Mouse (Mus musculus) erythroblast, embryonic 14.5 days (primary cell): ENCODE data around the gene Wdr49. TPM values are rescaled to one million over a fixed set of nuclear protein-coding genes. Genes with fewer than 3 reads are reported as not detected.

ENCODE experiments used
- H3K27me3 ChIP-seq: 2 replicates; pipeline ENCODE4 v1.6.1; 2012; ENCODE audit warnings: inconsistent platforms; ENCODE audit not compliant: control insufficient read depth
- H3K36me3 ChIP-seq: 2 replicates; pipeline ENCODE4 v1.6.1; 2012; ENCODE audit warnings: mild to moderate bottlenecking, inconsistent platforms; ENCODE audit not compliant: control insufficient read depth
- H3K4me1 ChIP-seq: 2 replicates; pipeline ENCODE4 v1.6.1; 2012; ENCODE audit warnings: inconsistent platforms; ENCODE audit not compliant: control insufficient read depth
- H3K4me3 ChIP-seq: replicated peaks from 2 replicates; pipeline ENCODE3; 2012; ENCODE audit warnings: moderate library complexity, mild to moderate bottlenecking, inconsistent platforms
- H3K9me3 ChIP-seq: 2 replicates; pipeline ENCODE4 v1.6.1; 2012; ENCODE audit warnings: low read length, inconsistent platforms, mixed read lengths; ENCODE audit not compliant: control insufficient read depth
- GATA1 ChIP-seq: IDR thresholded peaks from 2 replicates; pipeline ENCODE4 v1.6.1; 2012; ENCODE audit warnings: low read length, inconsistent platforms, mixed read lengths
- TAL1 ChIP-seq: IDR thresholded peaks from 3 replicates; pipeline ENCODE4 v1.6.1; 2012; ENCODE audit warnings: low read length, inconsistent platforms, mixed read lengths
- polyA plus RNA-seq: library from polyadenylated mRNA; stranded (reverse); fragments of >175 nt; gene quantifications from 2 replicates; pipeline ENCODE4 v1.2.3, GENCODE M21; 2012

Gene Wdr49
- polyA plus RNA-seq = not detected in 2 replicates

DNA sequence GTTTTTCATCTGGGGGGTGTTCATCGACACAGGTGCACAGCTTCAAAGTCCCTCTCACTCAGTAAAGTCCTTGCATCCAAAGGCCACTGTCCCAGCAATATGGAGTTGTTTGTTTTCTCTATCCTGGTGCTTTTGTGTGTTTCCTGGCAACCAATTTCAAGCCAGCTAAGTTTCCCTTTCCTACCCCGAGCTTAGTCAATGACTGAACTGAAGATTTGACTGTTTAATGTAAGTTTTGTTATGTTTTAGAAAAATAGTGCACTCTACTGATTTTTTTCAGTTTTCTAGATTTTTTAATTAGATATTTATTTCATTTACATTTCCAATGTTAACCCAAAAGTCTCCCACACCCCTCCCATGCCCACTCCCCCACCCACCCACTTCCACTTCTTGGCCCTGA is at the start of gene Wdr49:
TSS of gene Wdr49 (minus strand) at position 101 of the 400 bp plus-strand sequence.
- no peaks in the 10 kb centered on the region for H3K36me3 ChIP-seq
- TF ChIP-seq TAL1 = no peak
- TF ChIP-seq GATA1 = no peak
- no peaks in the 10 kb centered on the region for H3K9me3 ChIP-seq

DNA sequence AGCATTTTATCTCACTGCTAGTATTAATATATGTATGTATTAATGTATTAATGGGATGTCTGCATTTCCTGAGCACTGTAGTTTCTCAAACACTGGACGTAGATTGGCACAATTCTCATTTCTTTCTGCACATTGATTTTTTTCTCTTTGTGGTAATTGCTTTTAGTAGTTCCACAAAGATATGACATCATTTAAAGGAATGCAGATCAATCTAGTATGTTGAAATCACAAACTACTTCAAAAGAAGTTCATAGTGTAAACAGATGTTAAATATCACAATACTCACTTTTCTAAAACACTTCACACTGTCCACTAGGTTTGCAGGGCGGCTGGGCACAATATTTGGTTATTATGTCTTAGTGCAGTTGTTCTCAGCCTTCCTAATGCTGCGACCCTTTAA is 49.1 kb upstream of the Wdr49 start:
- no peak for TF ChIP-seq GATA1
- no peak for TF ChIP-seq TAL1
- no peaks in the 10 kb centered on the region for H3K9me3 ChIP-seq
- no peaks in the 10 kb centered on the region for H3K27me3 ChIP-seq
- H3K36me3 ChIP-seq = peaks cover 56% of the 10 kb centered on the region
- H3K4me1 ChIP-seq = peaks cover 22% of the 10 kb centered on the region
- H3K4me3 ChIP-seq = no peak overlapping the region

More for the DNA sequence above, at the start of gene Wdr49:
- Histone ChIP-seq H3K4me1 (no peaks in the 10 kb centered on the region), H3K27me3 (no peaks in the 10 kb centered on the region), H3K4me3 (no peak within 1 kb of the TSS)

- TF ChIP-seq TAL1 (no peak), GATA1 (no peak)
- Histone ChIP-seq H3K27me3 (no peaks in the 10 kb centered on the region), H3K36me3 (peaks cover 83% of the 10 kb centered on the region), H3K9me3 (no peaks in the 10 kb centered on the region), H3K4me1 (no peaks in the 10 kb centered on the region), H3K4me3 (no peak overlapping the region)
These were observed 40.6 kb upstream of the Wdr49 start for GRCm38 (mm10) chr3:75522527-75522926.

- H3K4me3 ChIP-seq = no peak overlapping the region
- peaks cover 73% of the 10 kb centered on the region for H3K36me3 ChIP-seq
- no peaks in the 10 kb centered on the region for H3K9me3 ChIP-seq
- H3K27me3 ChIP-seq = no peaks in the 10 kb centered on the region
- no peaks in the 10 kb centered on the region for H3K4me1 ChIP-seq
- TF ChIP-seq GATA1 (no peak), TAL1 (no peak)
These were observed 39.4 kb upstream of the Wdr49 start for GRCm38 (mm10) chr3:75521314-75521713.

DNA sequence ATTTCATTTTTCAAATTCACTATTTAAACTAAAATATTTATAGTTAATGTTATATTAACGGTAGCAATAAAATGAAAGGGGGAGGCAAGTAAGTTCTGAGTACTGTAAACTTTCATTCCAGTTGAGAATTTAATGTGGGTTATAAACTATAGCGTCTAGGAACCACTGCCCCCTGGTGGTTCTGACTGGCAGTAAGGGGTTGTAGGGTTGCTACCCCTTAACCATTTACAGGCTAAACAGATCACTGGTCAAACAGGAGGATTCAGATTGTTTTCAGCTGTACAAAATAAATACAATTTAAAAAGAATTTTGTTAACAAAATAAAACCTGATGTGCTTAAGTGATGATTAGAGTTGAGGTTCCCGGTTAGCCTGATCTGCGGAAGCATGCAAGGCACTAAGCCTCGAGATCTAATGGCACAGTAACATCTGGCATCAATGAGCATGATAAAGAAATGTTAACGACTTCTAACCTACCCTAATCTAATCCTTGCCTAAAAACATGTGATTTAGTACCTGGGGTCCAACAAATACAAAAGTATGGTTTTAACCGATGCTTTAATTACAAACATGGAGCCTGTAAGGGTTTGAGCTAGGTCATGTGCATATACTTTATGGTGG is 35.8 kb upstream of the Wdr49 start:
- Histone ChIP-seq H3K4me1 (no peaks in the 10 kb centered on the region), H3K36me3 (peaks cover 51% of the 10 kb centered on the region), H3K9me3 (no peaks in the 10 kb centered on the region), H3K4me3 (no peak overlapping the region), H3K27me3 (no peaks in the 10 kb centered on the region)
- TF ChIP-seq TAL1 (no peak), GATA1 (no peak)

- Histone ChIP-seq H3K4me1 (no peaks in the 10 kb centered on the region), H3K4me3 (no peak overlapping the region), H3K9me3 (no peaks in the 10 kb centered on the region), H3K36me3 (no peaks in the 10 kb centered on the region), H3K27me3 (no peaks in the 10 kb centered on the region)
- TF ChIP-seq TAL1 = no peak
- no peak for TF ChIP-seq GATA1
These were observed 17.3 kb upstream of the Wdr49 start for GRCm38 (mm10) chr3:75498961-75499960.

GRCm38 (mm10) chr3:75492913-75493312 is 11.0 kb upstream of the Wdr49 start:
- Histone ChIP-seq H3K27me3 (no peaks in the 10 kb centered on the region), H3K4me1 (no peaks in the 10 kb centered on the region), H3K36me3 (no peaks in the 10 kb centered on the region), H3K9me3 (no peaks in the 10 kb centered on the region; the same call in 1 of the 2 replicates), H3K4me3 (no peak overlapping the region)
- TF ChIP-seq TAL1 (no peak), GATA1 (no peak)

DNA sequence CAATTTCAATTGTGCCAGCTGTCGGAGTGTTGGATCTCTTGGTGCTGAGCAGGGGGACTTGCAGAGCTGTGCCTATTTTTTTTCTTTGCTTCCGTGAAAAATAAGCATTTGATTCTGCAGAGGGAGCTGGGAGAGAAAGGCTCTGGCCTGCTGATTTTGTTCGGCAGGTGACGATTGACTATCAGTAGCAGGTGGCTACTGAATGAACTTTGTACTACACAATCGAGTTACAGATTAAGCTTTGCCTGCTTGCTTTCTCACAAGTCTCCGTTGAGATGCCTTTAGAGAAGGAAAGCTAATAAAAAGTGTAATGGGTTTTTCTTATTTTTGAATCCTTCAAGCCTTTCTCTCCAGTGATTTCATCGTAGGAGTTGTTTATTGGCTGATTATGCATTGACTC is 6.8 kb downstream of the Wdr49 start:
- Histone ChIP-seq H3K27me3 (no peaks in the 10 kb centered on the region), H3K36me3 (no peaks in the 10 kb centered on the region), H3K9me3 (no peaks in the 10 kb centered on the region), H3K4me1 (no peaks in the 10 kb centered on the region), H3K4me3 (no peak overlapping the region)
- no peak for TF ChIP-seq GATA1
- TF ChIP-seq TAL1 = no peak

GRCm38 (mm10) chr3:75474657-75475056 is 7.3 kb downstream of the Wdr49 start:
- Histone ChIP-seq H3K4me1 (no peaks in the 10 kb centered on the region), H3K27me3 (no peaks in the 10 kb centered on the region), H3K36me3 (no peaks in the 10 kb centered on the region), H3K9me3 (no peaks in the 10 kb centered on the region), H3K4me3 (no peak overlapping the region)
- TF ChIP-seq GATA1 (no peak), TAL1 (no peak)
